Mouse (Mus musculus) leukemia stem cell, adult 10-12 weeks (primary cell): ENCODE data around the gene Ginm1. TPM values are rescaled to one million over a fixed set of nuclear protein-coding genes. Genes with fewer than 3 reads are reported as not detected.

ENCODE experiments used
- polyA plus RNA-seq: library from polyadenylated mRNA; stranded (reverse); fragments of >175 nt; gene quantifications from 2 replicates; pipeline ENCODE4 v1.2.3, GENCODE M21; 2012; ENCODE audit warnings: low replicate concordance

The Ginm1 gene
- 14.8 and 26.1 TPM in 2 replicates for polyA plus RNA-seq

GRCm38 (mm10) chr10:7792751-7793385 is at the start of gene Ginm1, which contains the start of gene Ppil4:
TSS of gene Ginm1 (minus strand) at chr10:7792824.
TSS of gene Ppil4 (plus strand) at chr10:7792891.

GRCm38 (mm10) chr10:7832171-7832676 is 39.6 kb upstream of the Ginm1 start, which contains the start of gene Zc3h12d:
TSS of gene Zc3h12d (plus strand) at chr10:7832470.

GRCm38 (mm10) chr10:7725751-7726500 is 66.7 kb downstream of the Ginm1 start, which contains the start of gene Katna1:
TSS of gene Katna1 (plus strand) at chr10:7726000.

Other genes starting within 250 kb of the Ginm1 start
- 2.4 and 2.9 TPM in 2 replicates for gene Lrp11, start 203.0 kb downstream of the Ginm1 start, polyA plus RNA-seq
- gene Nup43, start 125.3 kb downstream of the Ginm1 start, polyA plus RNA-seq = 0.38 and 1.9 TPM in 2 replicates
- gene Pcmt1, start 111.7 kb downstream of the Ginm1 start, polyA plus RNA-seq = 35.9 and 38.3 TPM in 2 replicates
- 5.7 and 7.6 TPM in 2 replicates for gene Lats1, start 111.6 kb downstream of the Ginm1 start, polyA plus RNA-seq
- 0.32 and 0.92 TPM in 2 replicates for gene Katna1, start 66.8 kb downstream of the Ginm1 start, polyA plus RNA-seq
- gene Ppil4, start 67 bp upstream of the Ginm1 start, polyA plus RNA-seq = 0.34 and 5.1 TPM in 2 replicates
- 4.9 and 5.5 TPM in 2 replicates for gene Zc3h12d, start 39.6 kb upstream of the Ginm1 start, polyA plus RNA-seq
- gene Tab2, start 163.4 kb upstream of the Ginm1 start, polyA plus RNA-seq = 10.2 and 12.4 TPM in 2 replicates